Mouse (Mus musculus): ENCODE data around the gene Amer1.

Amer1 gene

GRCm38 (mm10) chrX:95444776-95445111, at the start of gene Amer1:
Gene Amer1, minus strand, starts transcription at chrX:95444872.
- peak; percentile 91 to 95 for DNase-seq

- no peak for DNase-seq
Measured at GRCm38 (mm10) chrX:95457166-95457565, 12.5 kb upstream of the Amer1 start.

- peak; percentile 48 to 74 for DNase-seq
Measured at GRCm38 (mm10) chrX:95445866-95446265, 1.2 kb upstream of the Amer1 start.

GRCm38 (mm10) chrX:95445141-95445540, 469 bp upstream of the Amer1 start:
- DNase-seq = no peak

GRCm38 (mm10) chrX:95443898-95444775, 535 bp downstream of the Amer1 start:
- DNase-seq = peak; percentile 56 to 69

- DNase-seq = no peak
Measured at GRCm38 (mm10) chrX:95443390-95443789, 1.3 kb downstream of the Amer1 start.

- DNase-seq = no peak
Measured at GRCm38 (mm10) chrX:95442261-95442660, 2.4 kb downstream of the Amer1 start.

- no peak for DNase-seq
Measured at GRCm38 (mm10) chrX:95441290-95441689, 3.4 kb downstream of the Amer1 start.

- DNase-seq = no peak
Measured at GRCm38 (mm10) chrX:95438491-95438890, 6.2 kb downstream of the Amer1 start.

GRCm38 (mm10) chrX:95437236-95437635, 7.4 kb downstream of the Amer1 start:
- DNase-seq = no peak

GRCm38 (mm10) chrX:95373101-95373500, 71.6 kb downstream of the Amer1 start:
- no peak for DNase-seq

Data from lung, postnatal 4 days (tissue).